In genomic region chr6:149471477-149471876, GRCm38 (mm10) we compare ENCODE assay signal across 21 mouse cellular contexts.
A peak's percentile ranks its signal among the peaks of the same experiment; 100 is the strongest.
DNase-seq lines count a peak whose midpoint lies in the region; ATAC-seq lines count a peak whose summit lies in the region.
"Had no signal": no experiment of that assay in that cellular context is flagged by ENCODE, and none has a peak within 500 bp of the region (broad histone marks: within the 10 kb centered on the region; RNA-seq: fewer than 3 reads in every experiment).

No protein-coding gene starts in this region.

- no peaks in the 10 kb centered on the region for H3K4me1 ChIP-seq in forebrain, embryonic 11.5 days (replicated peaks; ENCODE audit: control insufficient read depth, insufficient read depth, low read length)
- H3K4me1 ChIP-seq in forebrain, embryonic 14.5 days (ENCODE audit: control insufficient read depth, insufficient read depth, low read length): no peaks in the 10 kb centered on the region
- H3K4me1 ChIP-seq in neural tube, embryonic 12.5 days: no peaks in the 10 kb centered on the region
- H3K4me1 ChIP-seq in intestine, embryonic 15.5 days (replicated peaks): no peaks in the 10 kb centered on the region
- H3K4me1 ChIP-seq: embryonic facial prominence, embryonic 12.5 days; forebrain, embryonic 12.5 days; hindbrain, embryonic 13.5 days had no signal

- no peak overlapping the region for H3K9ac ChIP-seq in forebrain, embryonic 11.5 days (ENCODE audit: low read length)
- H3K9ac ChIP-seq in forebrain, embryonic 14.5 days (ENCODE audit: low read length): no peak overlapping the region
- no peak overlapping the region for H3K9ac ChIP-seq in neural tube, embryonic 12.5 days
- H3K9ac ChIP-seq in intestine, embryonic 15.5 days: no peak overlapping the region
- H3K9ac ChIP-seq: embryonic facial prominence, embryonic 12.5 days; forebrain, embryonic 12.5 days; forebrain, postnatal 0 days; heart, embryonic 12.5 days; hindbrain, embryonic 13.5 days had no signal

- WGBS in forebrain, embryonic 11.5 days: 83% methylated on average over 15 of the region's 15 CpGs
- WGBS in forebrain, embryonic 14.5 days: 82% methylated on average over 15 of the region's 15 CpGs
- 80% methylated on average over 15 of the region's 15 CpGs for WGBS in neural tube, embryonic 12.5 days
- WGBS in intestine, embryonic 15.5 days: 76% methylated on average over 15 of the region's 15 CpGs

- 0 out of 2 replicates have a peak, but pooled peaks have one; percentile 42 for ATAC-seq in forebrain, embryonic 11.5 days (replicated peaks; ENCODE audit: low FRiP score)
- ATAC-seq in forebrain, embryonic 14.5 days: no peak
- 0 out of 2 replicates have a peak, but pooled peaks have one; percentile 63 for ATAC-seq in neural tube, embryonic 12.5 days (ENCODE audit: low FRiP score, low read depth)
- no peak for ATAC-seq in intestine, embryonic 15.5 days
- ATAC-seq: forebrain, postnatal 0 days; intestine, postnatal 0 days; Patski had no signal

- no peaks in the 10 kb centered on the region for H3K9me3 ChIP-seq in forebrain, embryonic 11.5 days (ENCODE audit: control insufficient read depth, low read length)
- H3K9me3 ChIP-seq in forebrain, embryonic 14.5 days (replicated peaks; ENCODE audit: control insufficient read depth, low read length): no peaks in the 10 kb centered on the region
- no peaks in the 10 kb centered on the region for H3K9me3 ChIP-seq in neural tube, embryonic 12.5 days
- H3K9me3 ChIP-seq in intestine, embryonic 15.5 days: no peaks in the 10 kb centered on the region
- H3K9me3 ChIP-seq: embryonic facial prominence, embryonic 12.5 days; forebrain, embryonic 12.5 days; heart, embryonic 12.5 days; hindbrain, embryonic 13.5 days had no signal

- H3K27me3 ChIP-seq in forebrain, embryonic 11.5 days (ENCODE audit: control insufficient read depth, insufficient read depth, low read length): no peaks in the 10 kb centered on the region
- H3K27me3 ChIP-seq in forebrain, embryonic 14.5 days (replicated peaks; ENCODE audit: control insufficient read depth, insufficient read depth, low read length): no peaks in the 10 kb centered on the region
- no peaks in the 10 kb centered on the region for H3K27me3 ChIP-seq in neural tube, embryonic 12.5 days (replicated peaks)
- H3K27me3 ChIP-seq in intestine, embryonic 15.5 days (replicated peaks): no peaks in the 10 kb centered on the region
- H3K27me3 ChIP-seq: embryonic facial prominence, embryonic 12.5 days; forebrain, embryonic 12.5 days; heart, embryonic 12.5 days; hindbrain, embryonic 13.5 days; Patski had no signal

- no peak overlapping the region for H3K27ac ChIP-seq in forebrain, embryonic 11.5 days (ENCODE audit: low read depth, low read length)
- no peak overlapping the region for H3K27ac ChIP-seq in forebrain, embryonic 14.5 days (ENCODE audit: low read depth, low read length)
- no peak overlapping the region for H3K27ac ChIP-seq in neural tube, embryonic 12.5 days
- no peak overlapping the region for H3K27ac ChIP-seq in intestine, embryonic 15.5 days
- H3K27ac ChIP-seq: embryonic facial prominence, embryonic 12.5 days; forebrain, embryonic 12.5 days; hindbrain, embryonic 13.5 days had no signal

- no peaks in the 10 kb centered on the region for H3K36me3 ChIP-seq in forebrain, embryonic 11.5 days (ENCODE audit: control insufficient read depth, insufficient read depth, low read length)
- no peaks in the 10 kb centered on the region for H3K36me3 ChIP-seq in forebrain, embryonic 14.5 days (ENCODE audit: control insufficient read depth, insufficient read depth, low read length)
- H3K36me3 ChIP-seq in neural tube, embryonic 12.5 days: no peaks in the 10 kb centered on the region; the same call in 1 of the 2 replicates
- no peaks in the 10 kb centered on the region for H3K36me3 ChIP-seq in intestine, embryonic 15.5 days
- H3K36me3 ChIP-seq: embryonic facial prominence, embryonic 12.5 days; forebrain, embryonic 12.5 days; heart, embryonic 12.5 days; hindbrain, embryonic 13.5 days had no signal

- no peak for DNase-seq in forebrain, embryonic 11.5 days (ENCODE audit: low spot score)
- DNase-seq in forebrain, embryonic 14.5 days (ENCODE audit: low spot score): no peak
- DNase-seq in neural tube, embryonic 10.5 days (ENCODE audit: extremely low spot score, low spot score): no peak
- DNase-seq in R1 (ENCODE audit: low read depth, low spot score): peak; percentile 51
- no peak for DNase-seq in spleen, postnatal 36 days (ENCODE audit: low spot score in 2 of 2)
- DNase-seq: adrenal gland, postnatal 10 days; cerebellum, adult 11 months; cerebellum, adult 8-10 months; cerebellum, postnatal 14 days; embryo, embryonic 11 days; forebrain, postnatal 0 days; gastrocnemius, postnatal 14 days; heart, postnatal 36 days had no signal

- no peak overlapping the region for H3K4me3 ChIP-seq in forebrain, embryonic 11.5 days (ENCODE audit: low read depth, low read length)
- H3K4me3 ChIP-seq in forebrain, embryonic 14.5 days (ENCODE audit: low read depth, low read length): no peak overlapping the region
- H3K4me3 ChIP-seq in neural tube, embryonic 12.5 days: no peak overlapping the region
- no peak overlapping the region for H3K4me3 ChIP-seq in intestine, embryonic 15.5 days (replicated peaks)
- H3K4me3 ChIP-seq: embryonic facial prominence, embryonic 12.5 days; forebrain, embryonic 12.5 days; heart, embryonic 12.5 days; hindbrain, embryonic 13.5 days had no signal

- H3K4me2 ChIP-seq in forebrain, embryonic 11.5 days (ENCODE audit: low read depth, low read length, severe bottlenecking): no peak overlapping the region
- H3K4me2 ChIP-seq in forebrain, embryonic 14.5 days (ENCODE audit: low read length): no peak overlapping the region
- H3K4me2 ChIP-seq in neural tube, embryonic 12.5 days (replicated peaks): no peak overlapping the region
- H3K4me2 ChIP-seq in intestine, embryonic 15.5 days (replicated peaks): no peak overlapping the region
- H3K4me2 ChIP-seq: embryonic facial prominence, embryonic 12.5 days; forebrain, embryonic 12.5 days; heart, embryonic 12.5 days; hindbrain, embryonic 13.5 days had no signal

Comparison
In these comparisons a context has a peak if more than half of its experiments do, and no peak if none do; other contexts are left out.
1. ATAC-seq: peak in forebrain, embryonic 11.5 days (single experiment) and neural tube, embryonic 12.5 days (single experiment); none in forebrain, embryonic 14.5 days (single experiment) and intestine, embryonic 15.5 days (single experiment).